Mouse (Mus musculus) forebrain, embryonic 16.5 days (tissue): ENCODE results near the gene Prss54. TPM values are rescaled to one million over a fixed set of nuclear protein-coding genes. Genes with fewer than 3 reads are reported as not detected.

Experiments used
- ATAC-seq: fragments of 200-750 bp; cut with Nextera tagmentation; 2 replicates; pipeline ENCODE4 v1.8.0; 2017; ENCODE audit warnings: mild to moderate bottlenecking, moderate library complexity
- H3K27ac ChIP-seq: fragments of 300-500 bp; sonication (generic); 2 replicates; pipeline ENCODE4 v1.5.1; 2014; ENCODE audit warnings: low read length, control low read depth
- H3K27me3 ChIP-seq: fragments of 300-500 bp; sonication (generic); replicated peaks from 2 replicates; pipeline ENCODE4 v1.6.1; 2014; ENCODE audit warnings: low read length; ENCODE audit not compliant: control insufficient read depth, insufficient read depth
- H3K36me3 ChIP-seq: fragments of 300-500 bp; sonication (generic); 2 replicates; pipeline ENCODE4 v1.6.1; 2014; ENCODE audit not compliant: control insufficient read depth, insufficient read depth
- H3K4me1 ChIP-seq: fragments of 300-500 bp; sonication (generic); replicated peaks from 2 replicates; pipeline ENCODE4 v1.6.1; 2014; ENCODE audit warnings: low read length; ENCODE audit not compliant: control insufficient read depth, insufficient read depth
- H3K4me2 ChIP-seq: fragments of 300-500 bp; sonication (generic); 2 replicates; pipeline ENCODE4 v1.6.1; 2014; ENCODE audit warnings: mild to moderate bottlenecking, low read length, control low read depth
- H3K4me3 ChIP-seq: fragments of 300-500 bp; sonication (generic); replicated peaks from 2 replicates; pipeline ENCODE4 v1.5.1; 2014; ENCODE audit warnings: mild to moderate bottlenecking, low read length, control low read depth
- H3K9ac ChIP-seq: fragments of 300-500 bp; sonication (generic); replicated peaks from 2 replicates; pipeline ENCODE4 v1.6.1; 2014; ENCODE audit warnings: low read depth, low read length, control low read depth
- H3K9me3 ChIP-seq: fragments of 300-500 bp; sonication (generic); 2 replicates; pipeline ENCODE4 v1.6.1; 2016; ENCODE audit warnings: low read length; ENCODE audit not compliant: control insufficient read depth
- WGBS: fragments of 180-500 bp; shearing (Covaris S2); extraction: QIAGEN DNeasy Blood & Tissue Kit; methylation state at CpG from one replicate; pipeline ENCODE4 v1.1.7; 2014; 5-methylcytosine and 5-hydroxymethylcytosine counted together
- polyA plus RNA-seq: library from polyadenylated mRNA; unstranded; fragments of >200 nt; fragmentation: Nextera tagmentation; extraction: Ambion mirVana; gene quantifications from 2 replicates; pipeline ENCODE4 v1.2.1, GENCODE M21; 2015

Gene Prss54
- polyA plus RNA-seq, 1 experiment from 2014 or later: not detected

DNA sequence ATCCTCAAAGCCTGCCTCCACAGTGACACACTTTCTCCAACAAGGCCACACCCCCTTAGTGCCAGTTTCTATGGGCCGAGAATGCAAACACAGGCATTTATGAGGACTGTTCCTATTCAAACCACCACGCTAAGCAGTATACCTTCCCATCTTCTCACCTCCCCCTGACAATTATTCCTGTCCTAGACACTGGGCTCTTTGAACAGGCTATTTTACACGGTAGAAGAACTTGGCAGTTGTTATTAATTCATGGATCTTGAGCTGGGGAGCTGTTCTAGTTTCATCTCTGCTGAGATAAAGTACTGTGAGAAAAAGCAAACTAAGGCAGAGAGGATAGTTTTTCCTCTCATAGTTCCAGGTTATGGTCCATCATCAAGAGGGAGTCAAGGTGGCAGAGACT is 33.1 kb downstream of the Prss54 start:
- no peak overlapping the region for H3K4me2 ChIP-seq
- 75% methylated on average over 3 of the region's 3 CpGs for WGBS

DNA sequence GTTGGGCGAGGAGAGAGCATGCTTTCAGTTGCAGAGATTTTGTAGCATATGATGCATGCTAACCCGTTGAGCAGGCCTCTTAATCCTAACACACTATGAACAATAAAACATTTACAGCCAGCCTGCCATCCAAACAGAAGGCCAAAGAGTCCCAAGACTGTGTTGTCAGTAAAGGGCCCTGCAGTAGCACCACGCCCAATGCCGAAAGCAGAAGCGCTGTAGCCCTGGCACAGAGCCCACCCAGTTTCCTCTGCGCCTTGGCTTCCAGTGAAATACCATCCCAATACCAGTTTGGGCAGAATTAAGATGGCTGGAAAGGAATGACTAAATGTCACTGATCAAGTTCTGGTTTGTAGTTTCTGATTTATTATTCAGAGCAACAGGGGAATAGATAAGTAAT is 33.9 kb downstream of the Prss54 start:
- Histone ChIP-seq H3K9ac (no peak overlapping the region), H3K27ac (no peak overlapping the region), H3K9me3 (no peaks in the 10 kb centered on the region), H3K27me3 (no peaks in the 10 kb centered on the region), H3K4me2 (no peak overlapping the region), H3K4me3 (no peak overlapping the region), H3K36me3 (no peaks in the 10 kb centered on the region), H3K4me1 (no peaks in the 10 kb centered on the region)
- no peak for ATAC-seq
- 88% methylated on average over 6 of the region's 6 CpGs for WGBS

More for the DNA sequence above, 33.1 kb downstream of the Prss54 start:
- H3K9me3 ChIP-seq: no peaks in the 10 kb centered on the region
- no peaks in the 10 kb centered on the region for H3K27me3 ChIP-seq
- ATAC-seq: no peak
- no peak overlapping the region for H3K27ac ChIP-seq
- H3K36me3 ChIP-seq: no peaks in the 10 kb centered on the region
- H3K9ac ChIP-seq: no peak overlapping the region
- H3K4me3 ChIP-seq: no peak overlapping the region
- no peaks in the 10 kb centered on the region for H3K4me1 ChIP-seq

- Histone ChIP-seq H3K9ac (no peak overlapping the region), H3K36me3 (no peaks in the 10 kb centered on the region), H3K9me3 (no peaks in the 10 kb centered on the region), H3K27ac (no peak overlapping the region), H3K4me2 (no peak overlapping the region), H3K27me3 (no peaks in the 10 kb centered on the region), H3K4me1 (no peaks in the 10 kb centered on the region), H3K4me3 (no peak overlapping the region)
- 88% methylated on average over 5 of the region's 5 CpGs for WGBS
- ATAC-seq: no peak
Observed at GRCm38 (mm10) chr8:95539487-95539886, 36.7 kb downstream of the Prss54 start.

DNA sequence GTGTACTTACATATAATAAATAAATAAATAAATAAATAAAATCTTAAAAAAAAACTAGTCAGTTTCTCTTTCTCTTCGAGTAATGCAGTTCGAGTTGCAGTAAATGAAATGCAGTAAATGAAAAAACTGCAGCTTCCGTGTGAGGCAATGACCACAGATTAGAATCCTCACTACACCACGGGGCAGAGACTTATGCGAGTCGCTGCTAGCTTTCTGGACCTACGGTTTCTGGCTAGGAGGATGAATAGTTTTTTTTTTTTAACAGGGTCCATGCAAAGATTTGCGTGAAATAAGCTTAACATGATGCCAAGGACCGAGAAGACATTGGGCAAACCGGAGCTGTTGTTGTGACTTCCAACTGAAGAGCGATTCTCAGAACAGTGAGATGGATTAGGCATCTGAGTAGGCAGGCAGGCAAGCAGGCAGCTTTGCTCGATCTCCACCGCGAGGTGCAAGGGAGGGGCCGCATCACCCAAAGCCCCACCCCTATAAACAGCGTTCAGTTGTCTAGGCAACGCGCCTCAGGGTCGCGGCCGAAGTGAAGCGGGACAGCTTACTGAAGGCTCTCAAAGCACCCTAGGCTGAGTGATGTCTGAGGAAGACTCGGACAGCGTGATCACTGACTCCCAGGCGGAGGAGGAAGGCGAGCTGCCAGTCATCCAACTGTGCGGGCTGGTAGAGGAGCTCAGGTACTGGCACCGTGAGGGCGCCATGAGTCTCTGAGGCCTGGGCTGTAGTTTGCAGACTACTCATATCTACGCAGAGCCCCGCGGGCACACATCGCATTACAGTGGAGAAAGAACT is 42.4 kb downstream of the Prss54 start, which contains the start of gene Ccdc113:
Gene Ccdc113 (plus strand): TSS at position 502 of the 804 bp plus-strand sequence.
- 5% methylated on average over 33 of the region's 33 CpGs for WGBS
- H3K27ac ChIP-seq: no peak within 1 kb of the TSS

DNA sequence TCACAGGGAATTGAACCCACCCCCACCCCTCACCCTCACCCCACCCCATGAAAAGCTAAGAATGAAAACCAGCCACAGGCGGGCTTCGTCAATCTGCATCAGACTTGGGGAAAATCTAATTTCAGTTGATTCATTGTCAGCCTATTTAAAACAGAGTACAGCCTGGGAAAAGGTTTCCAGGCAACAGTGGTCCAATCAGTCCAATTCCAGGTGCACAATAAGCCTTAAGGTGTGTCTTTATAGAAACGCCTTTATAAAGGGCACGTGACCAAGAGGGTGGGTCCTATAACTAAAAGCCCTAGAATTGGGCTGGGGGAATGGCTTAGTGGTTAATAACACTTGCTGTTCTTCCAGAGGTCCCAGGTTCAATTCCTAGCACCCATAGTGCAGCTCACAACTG is 43.9 kb downstream of the Prss54 start:
- Histone ChIP-seq H3K27ac (no peak overlapping the region), H3K27me3 (no peaks in the 10 kb centered on the region), H3K36me3 (no peaks in the 10 kb centered on the region), H3K4me2 (no peak overlapping the region), H3K4me3 (no peak overlapping the region), H3K4me1 (peaks cover 8% of the 10 kb centered on the region), H3K9ac (no peak overlapping the region), H3K9me3 (no peaks in the 10 kb centered on the region)
- WGBS: 42% methylated on average over 4 of the region's 4 CpGs
- ATAC-seq: no peak

More for the DNA sequence above, 42.4 kb downstream of the Prss54 start, which contains the start of gene Ccdc113:
- H3K4me3 ChIP-seq: peak within 1 kb of the TSS; percentile 54
- peaks cover 8% of the 10 kb centered on the region for H3K4me1 ChIP-seq
- H3K36me3 ChIP-seq: no peaks in the 10 kb centered on the region
- ATAC-seq: peak; percentile 95
- H3K27me3 ChIP-seq: no peaks in the 10 kb centered on the region
- peak within 1 kb of the TSS; percentile 61 for H3K9ac ChIP-seq
- no peaks in the 10 kb centered on the region for H3K9me3 ChIP-seq
- peak within 1 kb of the TSS; percentile 86 for H3K4me2 ChIP-seq

GRCm38 (mm10) chr8:95528750-95529310 is 47.3 kb downstream of the Prss54 start:
- 63% methylated on average over 9 of the region's 9 CpGs for WGBS
- Histone ChIP-seq H3K4me3 (no peak overlapping the region), H3K27ac (no peak overlapping the region), H3K4me1 (peaks cover 3% of the 10 kb centered on the region), H3K4me2 (no peak overlapping the region), H3K36me3 (no peaks in the 10 kb centered on the region), H3K27me3 (no peaks in the 10 kb centered on the region), H3K9me3 (no peaks in the 10 kb centered on the region), H3K9ac (no peak overlapping the region)
- no peak for ATAC-seq

DNA sequence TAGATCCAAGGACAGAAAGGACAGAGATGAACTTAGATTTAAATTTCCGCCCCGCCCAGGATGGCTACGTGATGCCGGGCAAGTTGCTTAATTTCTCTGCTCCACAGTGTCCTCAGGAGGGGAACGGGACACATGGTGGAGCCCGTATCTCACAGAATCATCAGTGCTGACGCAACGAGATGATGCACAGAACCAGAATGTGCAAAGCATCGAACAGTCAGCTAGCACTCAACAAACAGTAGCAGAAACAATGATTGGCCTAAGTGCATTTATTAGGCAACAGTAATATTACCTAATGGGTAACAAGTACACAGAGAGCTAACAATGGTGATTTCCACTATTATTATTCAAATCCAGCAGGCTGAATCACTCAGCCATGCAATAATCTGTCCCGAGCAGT is 47.9 kb downstream of the Prss54 start:
- no peak overlapping the region for H3K27ac ChIP-seq
- no peaks in the 10 kb centered on the region for H3K9me3 ChIP-seq
- H3K9ac ChIP-seq: no peak overlapping the region
- no peak for ATAC-seq
- H3K4me3 ChIP-seq: no peak overlapping the region
- no peaks in the 10 kb centered on the region for H3K4me1 ChIP-seq
- no peaks in the 10 kb centered on the region for H3K36me3 ChIP-seq
- WGBS: 76% methylated on average over 10 of the region's 10 CpGs
- H3K27me3 ChIP-seq: no peaks in the 10 kb centered on the region
- no peak overlapping the region for H3K4me2 ChIP-seq

DNA sequence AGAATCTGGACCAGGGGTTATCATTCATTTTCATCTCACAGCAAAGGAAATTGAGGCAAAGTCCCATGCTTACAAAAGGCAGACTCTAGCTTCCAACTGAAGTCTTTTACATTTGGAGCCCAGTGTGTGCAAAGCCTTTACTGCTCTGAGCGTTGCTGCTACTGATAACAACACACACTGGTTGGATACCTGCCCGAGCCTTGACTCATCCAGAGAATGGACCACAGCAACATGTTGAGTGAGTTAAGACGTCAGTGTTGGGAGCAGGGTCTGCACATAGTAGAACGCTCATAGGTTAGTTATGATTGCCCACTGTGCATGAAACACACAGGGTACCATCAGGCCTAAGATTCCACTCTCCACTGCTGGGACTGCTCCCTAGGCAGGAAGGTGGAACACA is 52.1 kb downstream of the Prss54 start:
- ATAC-seq: no peak
- Histone ChIP-seq H3K27ac (no peak overlapping the region), H3K4me3 (no peak overlapping the region), H3K36me3 (no peaks in the 10 kb centered on the region), H3K9me3 (no peaks in the 10 kb centered on the region), H3K4me2 (no peak overlapping the region), H3K27me3 (no peaks in the 10 kb centered on the region), H3K4me1 (no peaks in the 10 kb centered on the region), H3K9ac (no peak overlapping the region)
- WGBS: 92% methylated on average over 4 of the region's 4 CpGs

DNA sequence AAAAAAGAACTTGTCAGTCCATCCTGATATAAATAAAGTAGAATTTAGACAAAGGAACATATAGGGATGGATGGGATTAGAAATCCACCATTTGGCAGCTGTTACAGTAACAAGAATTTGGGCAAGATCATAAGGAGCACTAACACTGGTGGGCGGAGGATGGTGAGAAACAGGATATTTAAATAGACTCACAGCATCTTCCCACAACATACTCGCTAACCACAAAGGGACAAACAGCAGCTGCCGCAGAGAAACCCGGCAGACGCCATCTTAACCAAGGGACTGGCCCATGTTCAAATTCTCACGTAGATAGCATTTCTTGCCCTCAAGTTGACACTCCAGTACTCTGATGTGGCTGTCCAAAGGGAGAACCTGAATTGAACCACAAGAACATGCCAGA is 59.2 kb downstream of the Prss54 start:
- H3K4me3 ChIP-seq: no peak overlapping the region
- H3K27ac ChIP-seq: no peak overlapping the region
- H3K36me3 ChIP-seq: no peaks in the 10 kb centered on the region
- no peaks in the 10 kb centered on the region for H3K9me3 ChIP-seq
- H3K27me3 ChIP-seq: no peaks in the 10 kb centered on the region
- no peak for ATAC-seq
- H3K9ac ChIP-seq: no peak overlapping the region
- no peak overlapping the region for H3K4me2 ChIP-seq
- WGBS: 92% methylated on average over 6 of the region's 6 CpGs
- H3K4me1 ChIP-seq: no peaks in the 10 kb centered on the region
